Mouse (Mus musculus): ENCODE results near the gene Maats1. TPM values are rescaled to one million over a fixed set of nuclear protein-coding genes. Genes with fewer than 3 reads are reported as not detected.

The Maats1 gene
- total RNA-seq, 1 experiment = 1.8 TPM

GRCm38 (mm10) chr16:38348217-38348761, 6.3 kb upstream of the Maats1 start:
- TF ChIP-seq ZC3H11A (IDR thresholded peaks at IDR 0.05; ENCODE audit: borderline replicate concordance, low read depth, low read length) = no peak
- TF ChIP-seq ZNF384 (IDR thresholded peaks at IDR 0.05; ENCODE audit: low read depth, low read length) = no peak
- no peak for TF ChIP-seq MAFK (IDR thresholded peaks at IDR 0.05; ENCODE audit: insufficient read depth, low read depth, low read length)
- no peak for TF ChIP-seq HCFC1 (IDR thresholded peaks at IDR 0.05; ENCODE audit: borderline replicate concordance, insufficient read depth, low read length)
- no peak for TF ChIP-seq CHD2 (IDR thresholded peaks at IDR 0.05; ENCODE audit: low read depth, low read length)
- H3K36me3 ChIP-seq (ENCODE audit: control insufficient read depth, insufficient read depth, low read length, poor library complexity, severe bottlenecking) = peaks cover 19% of the 10 kb centered on the region
- H3K9me3 ChIP-seq (ENCODE audit: control insufficient read depth, insufficient read depth, low read depth, low read length) = no peaks in the 10 kb centered on the region
- peak overlapping the region; percentile 26; the same call in 1 of the 2 replicates for H3K9ac ChIP-seq (ENCODE audit: insufficient read depth, low read depth, low read length, poor library complexity, severe bottlenecking)
- peaks cover 1 to 8% of the 10 kb centered on the region in 2 experiments; a peak in 2 of 4 replicates for H3K4me1 ChIP-seq (ENCODE audit: control insufficient read depth in 2 of 2, insufficient read depth in 2 of 2, low read length in 2 of 2, poor library complexity in 1 of 2)
- H3K4me3 ChIP-seq (ENCODE audit: insufficient read depth in 1 of 2, low read depth in 1 of 2, low read length in 2 of 2, poor library complexity in 1 of 2, severe bottlenecking in 1 of 2) = peak overlapping the region; percentile 14 to 88; a peak in 2 of 4 replicates
- in situ Hi-C loops (cut with MboI; ENCODE audit: low sequenced_read_pairs in 2 of 2, unreplicated experiment in 2 of 2) = loop anchor here (10.0 to 25.0 kb wide), 3 partner anchors 137 to 714 kb away; no protein-coding TSS in a partner anchor
- no peak for DNase-seq (ENCODE audit: low read depth, low spot score)
- H3K27ac ChIP-seq (ENCODE audit: insufficient read depth, low read depth, low read length, poor library complexity, severe bottlenecking) = no peak overlapping the region

- Histone ChIP-seq H3K4me1 (ENCODE audit: control insufficient read depth in 2 of 2, insufficient read depth in 2 of 2, low read length in 2 of 2, poor library complexity in 1 of 2) (peaks cover 1 to 8% of the 10 kb centered on the region in 2 experiments; a peak in 2 of 4 replicates), H3K36me3 (ENCODE audit: control insufficient read depth, insufficient read depth, low read length, poor library complexity, severe bottlenecking) (peaks cover 19% of the 10 kb centered on the region), H3K4me3 (ENCODE audit: insufficient read depth in 1 of 2, low read depth in 1 of 2, low read length in 2 of 2, poor library complexity in 1 of 2, severe bottlenecking in 1 of 2) (peak overlapping the region; percentile 88 to 94), H3K9ac (ENCODE audit: insufficient read depth, low read depth, low read length, poor library complexity, severe bottlenecking) (peak overlapping the region; percentile 41; the same call in 1 of the 2 replicates), H3K27ac (ENCODE audit: insufficient read depth, low read depth, low read length, poor library complexity, severe bottlenecking) (no peak overlapping the region), H3K9me3 (ENCODE audit: control insufficient read depth, insufficient read depth, low read depth, low read length) (no peaks in the 10 kb centered on the region)
- no peak for DNase-seq (ENCODE audit: low read depth, low spot score)
- in situ Hi-C loops (cut with MboI; ENCODE audit: low sequenced_read_pairs in 2 of 2, unreplicated experiment in 2 of 2) = loop anchor here (10.0 to 25.0 kb wide), 3 partner anchors 137 to 715 kb away; no protein-coding TSS in a partner anchor
- no peak for TF ChIP-seq ZNF384 (IDR thresholded peaks at IDR 0.05; ENCODE audit: low read depth, low read length)
These were observed 5.6 kb upstream of the Maats1 start for GRCm38 (mm10) chr16:38347588-38347987.

GRCm38 (mm10) chr16:38346529-38347325, 4.8 kb upstream of the Maats1 start, which contains the start of the genes Cox17 and Gm21987:
Gene Cox17, plus strand, starts transcription at chr16:38346991.
Gene Gm21987, plus strand, starts transcription at chr16:38347040.
- in situ Hi-C loops (cut with MboI; ENCODE audit: low sequenced_read_pairs in 2 of 2, unreplicated experiment in 2 of 2) = loop anchor here (10.0 to 25.0 kb wide), 3 partner anchors 138 to 716 kb away; no protein-coding TSS in a partner anchor

GRCm38 (mm10) chr16:38344941-38345725, 3.2 kb upstream of the Maats1 start:
- no peak overlapping the region for H3K27ac ChIP-seq (ENCODE audit: insufficient read depth, low read depth, low read length, poor library complexity, severe bottlenecking)
- no peak overlapping the region for H3K4me3 ChIP-seq (ENCODE audit: insufficient read depth in 1 of 2, low read depth in 1 of 2, low read length in 2 of 2, poor library complexity in 1 of 2, severe bottlenecking in 1 of 2)
- no peak overlapping the region for H3K9ac ChIP-seq (ENCODE audit: insufficient read depth, low read depth, low read length, poor library complexity, severe bottlenecking)
- TF ChIP-seq ZC3H11A (IDR thresholded peaks at IDR 0.05; ENCODE audit: borderline replicate concordance, low read depth, low read length) (peak; percentile 78; the same call in 1 of the 2 replicates), CHD2 (IDR thresholded peaks at IDR 0.05; ENCODE audit: low read depth, low read length) (no peak), MAFK (IDR thresholded peaks at IDR 0.05; ENCODE audit: insufficient read depth, low read depth, low read length) (no peak), ZNF384 (IDR thresholded peaks at IDR 0.05; ENCODE audit: low read depth, low read length) (no peak), HCFC1 (IDR thresholded peaks at IDR 0.05; ENCODE audit: borderline replicate concordance, insufficient read depth, low read length) (no peak)
- peaks cover 4 to 8% of the 10 kb centered on the region in 2 experiments; a peak in 2 of 4 replicates for H3K4me1 ChIP-seq (ENCODE audit: control insufficient read depth in 2 of 2, insufficient read depth in 2 of 2, low read length in 2 of 2, poor library complexity in 1 of 2)
- H3K9me3 ChIP-seq (ENCODE audit: control insufficient read depth, insufficient read depth, low read depth, low read length) = no peaks in the 10 kb centered on the region
- DNase-seq (ENCODE audit: low read depth, low spot score) = no peak
- H3K36me3 ChIP-seq (ENCODE audit: control insufficient read depth, insufficient read depth, low read length, poor library complexity, severe bottlenecking) = peaks cover 5% of the 10 kb centered on the region
- in situ Hi-C loops (cut with MboI; ENCODE audit: low sequenced_read_pairs in 2 of 2, unreplicated experiment in 2 of 2) = loop anchor here (10.0 to 25.0 kb wide), 3 partner anchors 140 to 717 kb away; no protein-coding TSS in a partner anchor

More at GRCm38 (mm10) chr16:38346529-38347325, 4.8 kb upstream of the Maats1 start, which contains the start of the genes Cox17 and Gm21987:
- peaks cover 13% of the 10 kb centered on the region for H3K36me3 ChIP-seq (ENCODE audit: control insufficient read depth, insufficient read depth, low read length, poor library complexity, severe bottlenecking)
- H3K9ac ChIP-seq (ENCODE audit: insufficient read depth, low read depth, low read length, poor library complexity, severe bottlenecking) = peak within 1 kb of the TSS; percentile 96
- TF ChIP-seq MAFK (IDR thresholded peaks at IDR 0.05; ENCODE audit: insufficient read depth, low read depth, low read length) = no peak
- no peak for TF ChIP-seq CHD2 (IDR thresholded peaks at IDR 0.05; ENCODE audit: low read depth, low read length)
- TF ChIP-seq ZNF384 (IDR thresholded peaks at IDR 0.05; ENCODE audit: low read depth, low read length) = no peak
- TF ChIP-seq ZC3H11A (IDR thresholded peaks at IDR 0.05; ENCODE audit: borderline replicate concordance, low read depth, low read length) = no peak
- no peak; the same call in 1 of the 2 replicates for TF ChIP-seq HCFC1 (IDR thresholded peaks at IDR 0.05; ENCODE audit: borderline replicate concordance, insufficient read depth, low read length)
- H3K9me3 ChIP-seq (ENCODE audit: control insufficient read depth, insufficient read depth, low read depth, low read length) = no peaks in the 10 kb centered on the region
- H3K27ac ChIP-seq (ENCODE audit: insufficient read depth, low read depth, low read length, poor library complexity, severe bottlenecking) = peak within 1 kb of the TSS; percentile 76
- H3K4me1 ChIP-seq (ENCODE audit: control insufficient read depth in 2 of 2, insufficient read depth in 2 of 2, low read length in 2 of 2, poor library complexity in 1 of 2) = peaks cover 2 to 8% of the 10 kb centered on the region in 2 experiments; a peak in 2 of 4 replicates
- peak; percentile 84 for DNase-seq (ENCODE audit: low read depth, low spot score)
- peak within 1 kb of the TSS; percentile 88 to 94 for H3K4me3 ChIP-seq (ENCODE audit: insufficient read depth in 1 of 2, low read depth in 1 of 2, low read length in 2 of 2, poor library complexity in 1 of 2, severe bottlenecking in 1 of 2)

All from ES-E14 (cell line).